Mouse (Mus musculus): ENCODE results near the gene AC161166.1.

DNA sequence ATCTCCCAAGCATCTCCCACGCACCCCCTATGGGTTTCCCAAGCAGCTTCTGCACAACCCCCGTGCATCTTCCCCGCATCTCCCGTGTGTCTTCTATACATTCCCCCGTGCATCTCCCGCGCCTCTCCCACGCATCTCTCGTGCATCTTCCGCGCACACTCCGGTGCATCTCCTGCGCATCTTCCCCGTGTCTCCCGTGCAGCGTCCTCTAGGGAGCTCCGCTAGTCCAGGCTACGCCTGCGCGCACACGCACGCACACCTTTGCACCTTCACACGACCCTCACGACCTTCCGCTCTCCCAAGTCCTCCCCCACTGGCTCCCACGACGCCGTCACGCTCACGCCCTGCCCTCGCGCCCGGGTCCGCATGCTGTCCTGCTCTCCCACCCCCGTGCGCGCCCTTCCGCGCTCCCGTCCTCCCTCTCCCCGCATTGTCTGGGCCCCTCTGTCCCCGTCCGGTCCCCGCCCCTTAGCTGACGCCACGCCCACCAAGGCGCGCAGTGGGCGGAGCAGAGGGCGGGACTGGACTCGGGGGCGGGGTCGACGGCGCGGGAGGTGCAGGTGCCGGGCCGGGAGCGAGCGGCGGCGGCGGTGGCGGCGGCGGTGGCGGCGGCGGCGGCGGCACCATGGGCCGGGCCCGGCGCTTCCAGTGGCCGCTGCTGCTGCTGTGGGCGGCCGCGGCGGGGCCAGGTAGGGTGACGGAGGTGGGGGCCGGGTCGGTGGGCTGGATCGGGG lies 30.6 kb downstream of the AC161166.1 start, which contains the start of gene Cadm4:
- no peak for TF ChIP-seq POLR2AphosphoS2 (IDR thresholded peaks at IDR 0.05; ENCODE audit: low read length)
- no peak for TF ChIP-seq USF2 (IDR thresholded peaks at IDR 0.05; ENCODE audit: borderline replicate concordance in 1 of 2, insufficient read depth in 1 of 2, low read depth in 1 of 2, low read length in 2 of 2)
- TF ChIP-seq ZMIZ1 (IDR thresholded peaks at IDR 0.05; ENCODE audit: low read depth, low read length): no peak
- TF ChIP-seq ZKSCAN1 (IDR thresholded peaks at IDR 0.05; ENCODE audit: low read depth, low read length): no peak
- no peak for TF ChIP-seq CHD2 (IDR thresholded peaks at IDR 0.05; ENCODE audit: low read length)
- TF ChIP-seq POLR2A (IDR thresholded peaks at IDR 0.05; ENCODE audit: control insufficient read depth in 1 of 2, insufficient read depth in 1 of 2, low read depth in 1 of 2, low read length in 2 of 2, poor library complexity in 1 of 2): peak in 1 of 2 experiments; percentile 38; a peak in 1 of 4 replicates
- no peak for TF ChIP-seq CTCF (IDR thresholded peaks at IDR 0.05 in 2 of 3, conservative IDR thresholded peaks at IDR 0.05 in 1 of 3; ENCODE audit: control insufficient read depth in 1 of 3, insufficient read depth in 1 of 3, low read depth in 2 of 3, low read length in 3 of 3, poor library complexity in 1 of 3, severe bottlenecking in 1 of 3)
- no peak for TF ChIP-seq USF1 (IDR thresholded peaks at IDR 0.05; ENCODE audit: low read depth, low read length)
- no peak for TF ChIP-seq NELFE (IDR thresholded peaks at IDR 0.05; ENCODE audit: low read depth, low read length)
